Mouse (Mus musculus) ES-E14 (cell line): ENCODE results near the gene Grin1. TPM values are rescaled to one million over a fixed set of nuclear protein-coding genes. Genes with fewer than 3 reads are reported as not detected.

ENCODE experiments used
- DNase-seq: peaks from one replicate; pipeline ENCODE4 v3.0.0-alpha.2; 2013; ENCODE audit warnings: low read depth, low spot score
- H3K27ac ChIP-seq: 2 replicates; pipeline ENCODE4 v1.5.1; 2012; ENCODE audit warnings: low read depth, mild to moderate bottlenecking, low read length, moderate library complexity, mixed read lengths; ENCODE audit not compliant: poor library complexity, insufficient read depth, severe bottlenecking
- H3K36me3 ChIP-seq: 2 replicates; pipeline ENCODE4 v1.6.1; 2012; ENCODE audit warnings: mild to moderate bottlenecking, low read length, moderate library complexity, mixed read lengths; ENCODE audit not compliant: control insufficient read depth, poor library complexity, insufficient read depth, severe bottlenecking
- H3K4me1 ChIP-seq, 2 experiments: fragments of 150-350 bp in 1 of 2; sonication (generic) in 1 of 2; 2 replicates each; pipeline ENCODE4 v1.6.1; 2012; ENCODE audit warnings: low read length in 2 of 2, mild to moderate bottlenecking in 1 of 2, mixed read lengths in 1 of 2; ENCODE audit not compliant: control insufficient read depth in 2 of 2, insufficient read depth in 2 of 2, poor library complexity in 1 of 2
- H3K4me3 ChIP-seq, 2 experiments: fragments of 150-350 bp in 1 of 2; sonication (generic) in 1 of 2; 2 replicates each; pipeline ENCODE4 v1.5.1; 2012; ENCODE audit warnings: low read length in 2 of 2, low read depth in 1 of 2, mild to moderate bottlenecking in 1 of 2, mixed read lengths in 1 of 2; ENCODE audit not compliant: insufficient read depth in 1 of 2, poor library complexity in 1 of 2, severe bottlenecking in 1 of 2
- H3K9ac ChIP-seq: 2 replicates; pipeline ENCODE4 v1.6.1; 2012; ENCODE audit warnings: low read depth, mild to moderate bottlenecking, low read length, mixed read lengths; ENCODE audit not compliant: poor library complexity, insufficient read depth, severe bottlenecking
- H3K9me3 ChIP-seq: fragments of 150-350 bp; sonication (generic); 2 replicates; pipeline ENCODE4 v1.6.1; 2012; ENCODE audit warnings: low read depth, mild to moderate bottlenecking, low read length; ENCODE audit not compliant: control insufficient read depth, insufficient read depth
- CHD2 ChIP-seq: IDR thresholded peaks from 2 replicates; pipeline ENCODE4 v1.6.1; 2014; ENCODE audit warnings: mild to moderate bottlenecking, low read depth, low read length, inconsistent platforms
- HCFC1 ChIP-seq: IDR thresholded peaks from 2 replicates; pipeline ENCODE4 v1.6.1; 2012; ENCODE audit warnings: low read length, inconsistent platforms, borderline replicate concordance; ENCODE audit not compliant: insufficient read depth
- MAFK ChIP-seq: IDR thresholded peaks from 2 replicates; pipeline ENCODE4 v1.6.1; 2014; ENCODE audit warnings: mild to moderate bottlenecking, low read depth, low read length, inconsistent platforms; ENCODE audit not compliant: insufficient read depth
- ZC3H11A ChIP-seq: IDR thresholded peaks from 2 replicates; pipeline ENCODE4 v1.6.1; 2012; ENCODE audit warnings: low read depth, mild to moderate bottlenecking, inconsistent platforms, low read length, borderline replicate concordance
- ZNF384 ChIP-seq: IDR thresholded peaks from 2 replicates; pipeline ENCODE4 v1.6.1; 2012; ENCODE audit warnings: low read depth, low read length, inconsistent platforms
- in situ Hi-C, 2 experiments: fragments of 600-800 bp; cut with MboI; formaldehyde crosslinking; loops; one replicate each; pipeline ENCODE4 v1.15.1; 2025; ENCODE audit warnings: low sequenced_read_pairs in 2 of 2, inconsistent platforms in 1 of 2; ENCODE audit not compliant: unreplicated experiment in 2 of 2
- total RNA-seq: library from RNA; depleted of rRNA; stranded (reverse); fragments of 300-350 nt; gene quantifications from 2 replicates; pipeline ENCODE4 v1.2.3, GENCODE M21; 2012; rRNA removed

Grin1 gene
- total RNA-seq = 2.5 and 8.3 TPM in 2 replicates

DNA sequence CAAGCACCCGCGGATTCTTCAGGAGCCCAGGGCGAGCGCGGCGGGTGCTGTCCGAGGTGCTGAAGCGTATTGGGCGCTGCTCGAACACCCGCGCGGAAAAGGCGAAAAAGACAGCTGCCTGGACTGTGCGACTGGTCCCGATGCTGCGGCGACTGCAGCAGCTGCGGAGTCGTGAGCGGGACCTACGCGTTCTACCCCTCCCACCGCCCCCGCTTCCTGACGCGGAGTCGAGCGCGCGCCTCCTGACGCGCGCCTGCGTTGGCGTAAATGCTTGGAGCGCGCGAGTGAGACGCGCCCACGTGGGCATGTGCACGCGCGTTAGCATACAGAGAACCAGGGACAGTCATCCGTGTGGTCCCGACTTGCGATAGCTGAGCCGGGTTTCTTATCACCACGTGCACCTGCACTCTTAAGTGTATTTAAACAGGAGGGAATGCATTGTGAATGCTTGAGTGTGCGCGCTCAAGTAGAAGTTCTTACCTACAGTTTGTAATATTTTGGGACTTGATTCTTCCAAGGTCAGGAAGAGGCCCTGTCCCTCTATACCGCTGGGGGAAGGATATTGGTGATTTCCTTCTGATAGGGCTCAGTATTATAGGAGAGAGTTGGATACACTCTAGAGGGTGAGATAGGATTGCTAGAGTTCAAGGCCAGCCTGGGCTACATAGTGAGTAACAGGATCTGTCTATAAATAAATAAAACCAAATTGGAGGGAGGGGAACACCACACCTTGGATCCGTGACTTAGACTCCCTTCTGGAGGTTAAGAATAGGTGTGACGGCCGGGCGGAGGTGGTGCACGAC, at the start of gene Grin1:
Gene Grin1 (minus strand): TSS at position 217 of the 803 bp plus-strand sequence.
- H3K36me3 ChIP-seq = no peaks in the 10 kb centered on the region
- peaks cover 3 to 4% of the 10 kb centered on the region in 2 experiments; a peak in 3 of 4 replicates for H3K4me1 ChIP-seq
- H3K9me3 ChIP-seq = no peaks in the 10 kb centered on the region
- peak; percentile 59 for DNase-seq
- no peak within 1 kb of the TSS for H3K27ac ChIP-seq
- peak within 1 kb of the TSS; percentile 64 to 76 for H3K4me3 ChIP-seq
- no peak within 1 kb of the TSS for H3K9ac ChIP-seq
- TF ChIP-seq MAFK = 0 out of 2 replicates have a peak, but pooled peaks have one; percentile 17
- TF ChIP-seq HCFC1 = no peak
- in situ Hi-C loops = no loop called here

DNA sequence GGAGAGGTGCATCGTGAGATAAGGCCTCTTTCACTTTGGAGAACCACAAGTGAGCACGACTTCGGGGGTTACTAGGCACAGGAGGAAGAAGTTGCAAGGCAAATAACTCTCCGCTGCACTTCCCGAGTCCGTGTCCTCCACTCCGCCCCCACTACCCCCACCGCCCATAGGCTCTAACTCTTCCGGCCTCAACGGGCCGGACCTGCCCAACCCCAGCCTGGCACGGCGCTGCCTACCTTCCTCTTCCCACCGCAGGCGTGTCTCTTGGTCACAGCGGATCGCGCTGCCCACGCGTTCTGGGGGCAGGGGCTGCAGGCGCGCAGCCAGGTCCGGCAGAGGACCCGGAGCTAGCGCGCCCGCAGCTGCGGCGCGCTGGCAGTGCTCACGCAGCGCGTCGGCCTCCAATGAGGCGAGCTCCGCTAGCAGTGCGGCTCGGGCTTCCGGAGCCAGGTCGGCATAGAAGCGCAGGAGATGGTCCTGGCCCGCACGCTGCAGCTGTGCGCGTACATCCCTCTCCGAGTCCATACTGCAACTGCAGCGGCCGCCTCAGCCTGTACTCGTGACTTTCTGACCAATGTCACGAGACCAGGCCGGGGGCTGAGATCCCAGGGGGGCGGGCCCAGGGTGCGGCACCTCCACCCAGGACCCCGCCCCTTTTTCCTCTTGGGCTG, 46.2 kb upstream of the Grin1 start, which contains the start of gene Uap1l1:
Gene Uap1l1 (minus strand): TSS at position 592 of the 671 bp plus-strand sequence.
- H3K27ac ChIP-seq = no peak within 1 kb of the TSS
- peak; percentile 87 for DNase-seq
- no peak for TF ChIP-seq CHD2
- TF ChIP-seq ZNF384 = no peak
- TF ChIP-seq ZC3H11A = no peak
- TF ChIP-seq MAFK = no peak
- TF ChIP-seq HCFC1 = no peak
- peaks cover 0 to 18% of the 10 kb centered on the region in 2 experiments; a peak in 3 of 4 replicates for H3K4me1 ChIP-seq
- peak within 1 kb of the TSS; percentile 82 for H3K9ac ChIP-seq
- peak within 1 kb of the TSS; percentile 54 to 85 for H3K4me3 ChIP-seq
- H3K9me3 ChIP-seq = no peaks in the 10 kb centered on the region
- peaks cover 36% of the 10 kb centered on the region for H3K36me3 ChIP-seq
- in situ Hi-C loops = no loop called here

DNA sequence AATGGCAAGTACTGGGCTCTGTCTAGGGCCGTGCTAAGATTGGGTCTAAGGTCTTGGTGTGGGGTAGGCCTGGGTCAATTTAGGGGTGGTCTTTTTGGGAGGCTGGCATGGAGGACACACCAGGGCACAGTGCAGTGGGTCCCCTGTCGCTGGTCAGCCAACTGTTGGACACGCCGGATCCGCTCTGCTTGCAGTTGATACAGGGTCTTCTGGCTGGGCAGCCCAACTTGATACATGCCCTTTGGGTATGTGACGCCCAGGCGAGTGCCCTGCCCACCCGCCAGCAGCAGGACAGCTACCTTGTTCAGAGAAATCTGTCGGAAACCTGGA, 45.7 kb upstream of the Grin1 start:
- TF ChIP-seq MAFK (no peak), ZC3H11A (no peak), HCFC1 (no peak), ZNF384 (no peak), CHD2 (no peak)
- DNase-seq = no peak
- no peak overlapping the region for H3K27ac ChIP-seq
- H3K36me3 ChIP-seq = peaks cover 36% of the 10 kb centered on the region
- in situ Hi-C loops = no loop called here
- peak overlapping the region; percentile 54 to 85 for H3K4me3 ChIP-seq
- no peaks in the 10 kb centered on the region for H3K9me3 ChIP-seq
- H3K9ac ChIP-seq = peak overlapping the region; percentile 82
- H3K4me1 ChIP-seq = peaks cover 0 to 18% of the 10 kb centered on the region in 2 experiments; a peak in 3 of 4 replicates

DNA sequence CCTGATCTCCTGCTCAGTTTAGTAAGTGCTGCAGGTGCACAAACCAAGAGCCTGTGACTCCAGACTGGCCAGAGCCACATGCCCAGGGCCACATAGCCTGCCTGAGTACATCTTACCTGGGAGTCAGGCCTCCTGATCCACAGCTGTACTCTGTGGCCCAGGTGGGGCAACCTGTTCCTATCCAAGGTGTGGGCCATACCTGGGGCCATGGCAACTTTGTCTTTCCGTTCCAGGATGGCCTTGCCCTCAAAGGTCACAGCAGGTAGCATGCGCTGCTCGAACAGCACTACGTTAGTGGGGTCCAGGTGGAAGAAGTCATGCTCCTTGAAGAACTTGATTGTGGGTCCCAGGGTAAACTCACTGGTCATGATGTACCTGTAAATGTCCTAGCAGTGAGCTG, 45.3 kb upstream of the Grin1 start:
- in situ Hi-C loops = no loop called here

More for the DNA sequence above, 45.3 kb upstream of the Grin1 start:
- no peak overlapping the region for H3K27ac ChIP-seq
- peak overlapping the region; percentile 54 to 85; a peak in 3 of 4 replicates for H3K4me3 ChIP-seq
- H3K36me3 ChIP-seq = peaks cover 36% of the 10 kb centered on the region
- DNase-seq = no peak
- H3K9me3 ChIP-seq = no peaks in the 10 kb centered on the region
- peaks cover 0 to 18% of the 10 kb centered on the region in 2 experiments; a peak in 3 of 4 replicates for H3K4me1 ChIP-seq
- TF ChIP-seq MAFK (no peak), HCFC1 (no peak), ZC3H11A (no peak), CHD2 (no peak), ZNF384 (no peak)
- peak overlapping the region; percentile 82; the same call in 1 of the 2 replicates for H3K9ac ChIP-seq
